Mouse (Mus musculus): ENCODE measurements around the gene Psme2.

Gene Psme2

DNA sequence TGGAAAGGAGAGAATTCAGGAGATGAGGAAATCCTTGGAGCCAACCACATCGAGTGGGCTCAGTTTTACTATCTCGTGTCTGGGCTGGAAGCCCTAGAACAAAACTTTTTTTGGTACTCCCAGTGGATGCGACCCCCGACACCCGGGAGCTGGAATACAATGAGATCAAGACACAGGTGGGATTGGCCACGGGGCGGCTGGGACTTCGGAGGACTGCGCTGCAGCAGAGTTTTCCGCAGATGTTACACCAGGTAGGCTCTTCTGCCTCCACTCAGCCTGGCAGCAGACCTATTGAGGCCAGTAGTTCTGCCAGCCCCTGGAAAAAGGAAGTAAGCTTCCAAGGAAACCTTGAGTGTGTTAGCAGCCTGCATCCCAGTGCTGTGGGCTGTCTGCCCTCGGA lies 27.7 kb downstream of the Psme2 start:
- DNase-seq = no peak

DNA sequence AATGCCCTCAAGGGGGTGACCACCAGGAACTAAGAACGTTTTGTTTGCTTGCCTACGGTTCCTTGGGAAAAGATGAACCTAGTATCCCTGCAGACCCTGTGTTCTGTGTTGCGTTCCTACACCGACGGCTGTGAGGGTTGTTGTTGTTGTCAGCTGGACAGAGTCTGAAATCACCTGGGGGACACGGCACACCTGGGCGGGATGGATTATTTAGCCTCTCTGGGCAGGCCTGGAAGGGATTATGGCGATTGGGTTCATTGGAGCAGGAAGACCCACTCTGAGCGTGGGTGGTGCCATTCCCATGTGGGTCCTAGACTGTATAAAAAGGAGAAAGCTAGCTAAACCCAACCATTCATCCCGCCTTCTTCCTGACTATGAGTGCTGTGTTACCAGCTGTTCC lies 29.1 kb downstream of the Psme2 start:
- no peak for DNase-seq

DNA sequence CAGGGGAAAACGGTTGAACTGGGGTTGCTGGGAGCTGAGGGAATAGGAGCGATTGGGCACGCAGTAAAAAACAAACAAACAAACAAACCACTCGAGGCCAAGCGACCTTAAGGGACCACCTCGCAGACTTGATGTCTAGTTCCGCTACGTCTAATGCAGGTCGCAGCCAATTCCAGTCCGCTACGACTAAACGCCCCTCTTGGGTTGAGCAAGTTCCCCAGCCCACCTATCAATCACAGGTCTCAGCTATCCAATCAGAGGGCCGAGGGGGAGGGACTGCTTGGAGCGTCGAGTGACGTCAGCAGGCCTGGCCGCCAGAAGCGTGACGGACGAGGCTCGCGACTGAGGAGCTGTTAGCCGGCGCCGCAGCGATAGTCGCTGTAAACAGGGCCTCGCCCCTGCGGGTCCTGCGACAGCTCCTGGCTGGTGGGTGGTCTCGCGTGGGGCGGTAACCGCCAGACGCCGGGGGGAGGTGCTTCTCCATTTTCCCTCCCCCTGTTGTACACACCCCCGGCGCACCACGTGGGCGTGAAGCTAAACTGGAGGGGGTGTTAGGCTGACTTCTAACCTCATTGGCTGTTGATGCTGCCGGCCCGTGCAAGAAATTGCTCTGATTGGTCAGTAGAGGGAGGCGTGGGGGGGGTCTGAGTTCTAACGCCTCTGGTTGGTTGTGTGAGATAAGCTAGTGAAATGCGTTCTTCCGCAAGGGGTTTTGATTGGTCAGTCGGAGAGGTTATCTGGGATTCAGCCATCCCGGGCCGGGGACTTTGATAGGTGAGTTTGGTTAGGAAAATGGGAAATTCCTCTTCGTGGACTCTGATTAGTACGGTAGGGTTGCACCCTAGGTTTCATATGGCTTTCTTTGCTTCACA lies 30.5 kb downstream of the Psme2 start, which contains the start of gene A730061H03Rik:
Gene A730061H03Rik, minus strand, starts transcription at position 205 of the 872 bp plus-strand sequence.
- peak; percentile 98 for DNase-seq

DNA sequence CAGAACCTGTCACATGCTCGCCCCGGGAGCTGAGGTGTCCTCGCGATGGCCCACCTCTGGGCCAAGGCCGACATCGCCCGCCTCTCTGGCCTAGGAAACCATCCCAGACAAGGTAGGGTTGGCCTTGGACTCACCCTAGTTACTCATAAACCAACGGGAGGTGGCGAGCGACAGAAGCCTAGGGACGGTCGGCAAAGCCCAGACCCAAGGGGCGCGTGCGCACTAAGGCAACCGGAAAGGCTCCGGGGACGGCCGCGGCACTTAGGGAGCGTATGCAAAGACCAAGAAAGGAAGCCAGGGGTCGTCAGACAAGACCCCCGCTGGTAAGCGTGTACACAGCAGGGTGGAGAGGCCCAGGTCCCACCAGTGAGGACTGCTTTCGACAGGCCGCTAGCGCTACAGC lies 31.1 kb downstream of the Psme2 start, which contains the start of gene Dcaf11:
Gene Dcaf11, plus strand, starts transcription at position 208 of the 403 bp plus-strand sequence.
- DNase-seq = peak; percentile 91

DNA sequence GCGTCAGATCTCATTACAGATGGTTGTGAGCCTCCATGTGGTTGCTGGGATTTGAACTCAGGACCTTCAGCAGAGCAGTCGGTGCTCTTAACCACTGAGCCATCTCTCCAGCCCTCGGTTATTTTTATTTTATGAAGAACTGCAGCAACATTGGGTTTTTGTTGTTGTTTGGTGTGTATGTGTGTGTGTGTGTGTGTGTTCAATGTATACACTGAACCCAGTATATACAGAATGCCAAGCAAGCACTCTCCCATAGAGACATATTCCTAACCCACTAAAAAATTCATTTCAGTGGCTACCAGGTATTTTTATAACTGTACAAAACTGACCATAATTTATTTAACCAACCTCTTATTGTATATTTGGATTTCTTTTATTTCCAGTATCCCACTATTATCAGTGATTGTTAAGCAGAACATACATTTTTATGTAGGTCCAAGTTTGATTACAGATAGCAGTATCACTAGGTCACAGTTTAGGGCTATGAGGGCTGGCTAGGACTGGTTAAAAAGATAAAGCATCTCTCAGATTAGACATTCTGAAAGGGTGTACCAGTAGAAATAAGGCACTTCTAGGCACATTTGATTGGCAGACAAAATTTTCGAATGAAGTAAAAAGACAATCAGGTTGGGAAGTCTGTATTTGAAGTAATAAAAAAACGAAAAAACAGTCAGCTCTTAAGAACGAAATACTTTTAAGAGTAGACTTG lies 32.0 kb downstream of the Psme2 start:
- no peak for DNase-seq

DNA sequence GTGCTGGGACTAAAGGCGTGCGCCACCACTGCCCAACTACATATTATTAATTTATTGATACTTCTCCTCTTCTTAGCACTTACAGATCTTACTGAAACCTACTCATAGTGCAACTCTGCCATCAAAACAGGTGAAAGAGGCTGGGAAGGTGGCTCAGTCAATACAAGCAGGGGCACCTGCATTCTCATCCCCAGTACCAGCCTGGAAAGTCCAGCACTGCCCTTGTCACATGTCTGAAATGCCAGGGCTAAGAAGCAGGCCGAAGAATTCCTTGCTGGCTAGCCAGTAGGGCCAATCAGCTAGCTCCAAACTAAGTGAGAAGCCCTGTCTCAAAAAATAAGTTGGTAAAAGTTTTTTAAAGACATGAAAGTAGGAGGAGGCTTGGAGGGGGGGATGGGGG lies 33.3 kb downstream of the Psme2 start:
- DNase-seq = no peak

DNA sequence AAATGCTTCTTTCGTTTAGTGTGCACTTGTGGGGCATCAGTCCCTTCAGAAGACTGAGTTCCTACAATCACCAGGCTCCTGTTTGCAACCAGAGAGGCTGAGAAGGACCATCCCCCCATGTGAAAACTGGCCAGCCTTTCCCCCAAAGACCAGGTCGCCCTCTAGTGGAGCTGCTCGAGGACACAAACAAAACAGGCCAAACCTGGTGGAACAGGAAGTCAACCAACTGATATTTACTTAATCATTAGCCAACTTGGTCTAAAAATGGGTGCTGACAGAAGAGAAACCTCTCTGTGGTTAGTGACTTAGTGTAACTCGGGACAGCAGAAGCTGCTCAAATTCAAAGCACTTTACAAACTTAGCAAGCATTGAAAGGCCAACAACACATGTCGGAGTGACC lies 33.9 kb downstream of the Psme2 start:
- peak; percentile 71 for DNase-seq

DNA sequence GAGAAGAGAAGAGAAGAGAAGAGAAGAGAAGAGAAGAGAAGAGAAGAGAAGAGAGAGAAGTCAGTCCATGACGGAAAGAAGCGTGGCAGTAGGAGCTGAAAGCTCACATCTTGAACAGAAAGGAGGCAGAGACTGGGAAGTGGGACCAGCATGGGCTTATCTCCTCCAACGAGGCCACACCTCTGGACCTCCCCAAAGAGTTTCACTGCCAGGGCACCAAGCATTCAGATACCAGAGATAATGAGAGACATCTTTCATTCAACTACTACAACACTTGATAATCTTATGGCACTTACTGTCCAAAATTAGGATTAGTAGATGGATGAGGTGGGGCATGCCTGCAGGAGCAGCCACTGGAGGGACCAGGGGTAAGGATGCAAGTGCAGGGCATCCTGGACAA lies 35.1 kb downstream of the Psme2 start:
- DNase-seq = no peak

DNA sequence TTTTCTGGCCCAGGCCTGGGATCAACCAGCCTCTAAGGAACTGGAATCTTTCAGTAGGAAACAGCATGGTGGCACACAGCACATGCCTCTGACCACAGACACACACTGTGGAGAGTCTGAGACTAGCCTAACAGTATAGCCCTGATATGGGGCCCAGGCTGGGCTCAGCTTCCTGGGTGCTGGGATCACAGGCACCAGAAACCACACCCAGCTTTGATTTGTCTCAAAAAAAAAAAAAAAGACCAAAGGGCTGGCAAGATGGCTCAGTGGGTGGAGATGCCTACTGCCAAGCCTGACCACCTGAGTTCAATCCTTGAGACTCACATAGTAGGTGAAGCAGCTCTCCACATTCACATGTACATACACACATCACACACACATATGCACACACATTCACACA lies 36.3 kb downstream of the Psme2 start:
- DNase-seq = no peak

DNA sequence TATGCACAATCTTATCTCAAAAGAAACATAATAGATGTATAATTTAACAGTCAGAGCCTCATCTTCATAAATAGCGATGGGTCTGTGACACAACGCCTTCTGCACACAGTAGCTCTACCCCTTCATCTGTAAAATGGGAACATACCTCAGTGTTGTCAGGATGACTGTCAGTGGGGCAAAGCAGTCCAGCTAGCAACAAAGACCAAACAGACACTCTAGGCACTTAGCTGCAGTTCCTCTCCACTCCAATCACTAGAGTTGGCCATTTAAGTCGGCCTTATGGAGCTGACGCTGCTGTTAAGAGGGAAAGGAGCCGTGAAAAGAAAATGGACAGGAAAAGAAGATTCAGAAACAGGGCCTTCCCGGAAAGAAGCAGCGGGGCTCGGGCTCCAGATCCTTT lies 39.1 kb downstream of the Psme2 start:
- DNase-seq = no peak

DNA sequence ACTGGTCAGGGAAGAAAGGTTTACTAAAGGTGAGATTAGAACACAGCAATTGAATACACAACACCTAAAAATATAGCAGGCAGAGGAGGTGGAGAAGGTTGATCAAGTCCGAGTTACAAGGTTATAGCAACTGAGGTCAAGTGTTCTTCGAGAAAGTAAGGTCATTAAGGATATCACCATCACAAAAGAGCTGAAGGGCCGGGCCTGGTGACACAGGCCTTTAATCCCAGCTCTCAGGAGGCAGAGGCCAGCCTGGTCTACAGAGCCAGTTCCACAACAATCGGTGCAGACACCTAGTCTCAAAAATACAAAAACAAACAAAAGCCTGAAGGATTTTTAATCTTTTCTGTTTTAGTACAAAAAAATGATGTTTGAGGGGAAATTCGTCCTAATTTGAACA lies 39.6 kb downstream of the Psme2 start:
- DNase-seq = no peak

DNA sequence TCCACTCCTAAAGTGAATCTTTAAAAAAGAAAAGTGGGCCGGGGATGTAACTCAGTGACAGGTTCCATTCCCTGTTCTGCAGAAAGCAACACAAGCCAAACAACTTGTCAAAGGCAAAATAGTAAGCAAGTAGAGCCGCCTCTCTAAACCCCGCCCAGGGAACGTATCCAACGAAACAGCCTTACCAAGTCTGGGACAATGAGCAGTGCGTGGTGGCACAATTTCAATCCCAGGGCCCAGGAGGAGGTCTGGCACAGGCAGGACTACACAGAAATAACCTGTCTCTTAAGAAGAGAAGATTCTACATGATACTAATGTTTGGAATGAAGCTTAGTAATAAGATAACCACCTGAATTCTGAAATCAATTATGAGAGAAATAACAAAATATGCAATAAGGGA lies 40.7 kb downstream of the Psme2 start:
- DNase-seq = no peak

DNA sequence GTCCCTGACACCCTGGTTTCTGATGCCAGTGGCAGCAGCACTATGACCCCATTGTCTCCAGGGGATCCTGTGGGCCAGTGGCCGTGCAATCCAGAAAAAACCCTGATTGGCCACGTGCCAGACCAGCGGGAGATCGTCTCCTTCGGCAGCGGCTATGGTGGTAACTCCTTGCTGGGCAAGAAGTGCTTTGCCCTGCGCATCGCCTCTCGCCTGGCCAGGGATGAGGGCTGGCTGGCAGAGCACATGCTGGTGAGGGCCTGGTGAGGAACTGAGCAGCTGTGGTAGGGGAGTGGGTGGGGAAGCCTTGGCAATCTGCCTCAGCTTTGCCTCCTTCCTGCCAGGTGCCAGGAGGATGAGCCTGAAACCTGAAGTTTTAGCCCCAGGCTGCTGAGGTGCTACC lies 46.6 kb downstream of the Psme2 start:
- no peak for DNase-seq

DNA sequence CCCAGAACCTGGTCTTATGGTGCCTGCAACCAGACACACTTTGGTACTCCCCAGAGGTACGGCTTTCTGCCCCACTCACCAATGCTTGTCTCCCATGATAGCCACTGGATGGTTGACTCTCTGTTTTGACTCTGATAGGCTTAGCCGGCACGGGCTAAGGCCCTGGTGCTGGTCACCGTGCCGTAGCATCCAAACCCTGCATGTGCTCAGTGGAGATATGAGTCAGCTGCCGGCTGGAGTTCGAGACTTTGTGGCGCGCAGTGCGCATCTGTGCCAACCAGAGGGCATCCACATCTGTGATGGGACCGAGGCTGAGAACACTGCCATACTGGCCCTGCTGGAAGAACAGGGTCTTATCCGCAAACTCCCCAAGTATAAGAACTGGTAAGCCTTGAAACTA lies 48.6 kb downstream of the Psme2 start:
- no peak for DNase-seq

DNA sequence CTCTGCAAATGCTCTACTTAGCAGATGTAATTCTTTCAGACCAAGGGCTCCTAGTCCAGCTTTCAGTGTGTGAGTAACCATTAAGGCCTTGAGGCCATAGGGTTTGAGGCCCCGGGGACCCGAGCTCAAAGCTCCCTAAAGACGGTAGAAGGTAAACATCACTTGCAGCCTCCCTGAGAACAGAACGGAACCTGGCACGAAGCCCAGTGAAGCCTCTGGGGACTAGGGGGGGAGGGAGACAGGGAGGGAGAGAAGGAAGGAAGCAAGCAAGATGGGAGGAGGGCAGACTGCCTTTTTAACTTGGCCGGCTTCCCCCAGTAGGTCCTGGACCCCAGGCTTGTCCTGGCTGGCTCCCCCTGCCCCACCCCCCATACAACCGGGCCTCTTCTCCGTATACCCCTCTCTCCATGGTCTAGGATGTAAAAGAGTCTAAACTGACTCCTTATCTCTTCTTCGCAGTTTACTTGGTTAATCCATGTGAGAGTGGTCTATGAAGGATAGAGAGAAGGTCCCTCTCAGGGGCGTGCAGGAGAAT lies 50.1 kb downstream of the Psme2 start:
- peak; percentile 30 for DNase-seq

DNA sequence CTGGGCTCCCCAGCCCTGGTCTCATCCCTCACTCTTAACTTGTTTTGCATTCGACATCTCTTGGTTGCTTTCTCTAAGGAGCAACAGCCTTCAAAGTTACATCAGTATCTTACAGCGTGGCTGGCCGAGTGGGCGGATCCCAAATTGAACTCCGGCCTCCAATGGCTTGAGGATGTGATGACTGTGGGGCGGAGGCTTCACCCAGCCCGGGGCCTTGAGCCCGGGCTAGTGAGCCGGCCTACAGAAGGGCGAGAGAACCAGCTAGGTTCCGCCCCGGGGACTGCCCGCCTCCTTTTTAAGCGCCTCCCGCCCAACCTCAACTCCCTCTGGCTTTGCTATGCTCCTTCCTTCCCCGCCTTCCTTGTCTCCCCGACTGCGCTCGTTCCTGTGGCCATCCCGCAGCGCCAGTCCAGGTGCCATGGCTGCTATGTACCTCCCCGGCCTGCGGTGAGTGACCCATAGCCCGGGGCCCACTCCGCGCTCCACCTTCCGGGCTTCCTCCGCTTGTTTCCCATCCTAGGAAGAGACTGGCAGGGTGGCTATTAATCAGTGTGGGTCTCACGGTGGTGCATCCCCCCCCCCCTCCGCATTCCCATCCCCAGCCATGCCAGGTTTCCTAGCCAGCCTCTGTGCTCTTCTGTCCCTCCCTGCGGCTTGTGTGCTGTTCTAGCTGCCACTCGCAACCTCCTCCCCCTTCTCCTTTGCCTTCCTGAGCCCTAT lies 50.7 kb downstream of the Psme2 start, which contains the start of gene Pck2:
Gene Pck2, plus strand, starts transcription at position 200 of the 720 bp plus-strand sequence.
- peak; percentile 35 for DNase-seq
